Mouse (Mus musculus): ENCODE measurements around the gene Cutc. TPM values are rescaled to one million over a fixed set of nuclear protein-coding genes. Genes with fewer than 3 reads are reported as not detected.

Gene Cutc
- total and polyA plus RNA-seq, 3 experiments, result 10.1 to 22.7 (median 18.2) TPM

- no peaks in the 10 kb centered on the region for H3K79me2 ChIP-seq (replicated peaks; ENCODE audit: control insufficient read depth, extremely low read depth, insufficient read depth, poor library complexity, severe bottlenecking)
- H3K4me2 ChIP-seq (ENCODE audit: insufficient read depth, low read depth, poor library complexity, severe bottlenecking), result no peak overlapping the region
- dilution Hi-C loops (cut with MboI; ENCODE audit: extremely low pct_ligation_motif_present, extremely low pct_unique_long_range_greater_than_20kb, low sequenced_read_pairs), result no loop called here
- H3K9me3 ChIP-seq (replicated peaks; ENCODE audit: low read length), result no peaks in the 10 kb centered on the region
- H3K9ac ChIP-seq (ENCODE audit: insufficient read depth, low read depth), result no peak overlapping the region
- H3K4me3 ChIP-seq (replicated peaks in 1 of 3; ENCODE audit: low read depth in 2 of 3, low read length in 2 of 3, poor library complexity in 1 of 3), result no peak overlapping the region
- no peaks in the 10 kb centered on the region for H3K27me3 ChIP-seq (replicated peaks)
- TF ChIP-seq ETS1 (conservative IDR thresholded peaks at IDR 0.05; ENCODE audit: low read depth, low read length), result no peak
- no peak for TF ChIP-seq EP300 (IDR thresholded peaks at IDR 0.05; ENCODE audit: low read length)
- no peak for TF ChIP-seq JUND (conservative IDR thresholded peaks at IDR 0.05; ENCODE audit: low read depth, low read length)
- no peak for TF ChIP-seq HCFC1 (IDR thresholded peaks at IDR 0.05; ENCODE audit: low read depth, low read length)
- no peak for TF ChIP-seq RCOR1 (conservative IDR thresholded peaks at IDR 0.05; ENCODE audit: low read depth, low read length)
- TF ChIP-seq TCF12 (IDR thresholded peaks at IDR 0.05; ENCODE audit: low read depth, low read length), result no peak
- TF ChIP-seq CHD1 (IDR thresholded peaks at IDR 0.05; ENCODE audit: low read depth, low read length), result no peak
- no peak for TF ChIP-seq SMC3 (IDR thresholded peaks at IDR 0.05; ENCODE audit: low read depth, low read length)
- TF ChIP-seq ZKSCAN1 (IDR thresholded peaks at IDR 0.05; ENCODE audit: borderline replicate concordance, low read depth, low read length), result no peak
- TF ChIP-seq POLR2AphosphoS2 (IDR thresholded peaks at IDR 0.05; ENCODE audit: low read depth, low read length), result no peak
- TF ChIP-seq MYC (IDR thresholded peaks at IDR 0.05; ENCODE audit: low read depth, low read length), result no peak
- no peak for TF ChIP-seq ELF1 (IDR thresholded peaks at IDR 0.05; ENCODE audit: low read depth, low read length)
- no peak for TF ChIP-seq PAX5 (IDR thresholded peaks at IDR 0.05; ENCODE audit: low read length)
- H3K27ac ChIP-seq (ENCODE audit: insufficient read depth, low read depth), result no peak overlapping the region
- no peaks in the 10 kb centered on the region for H3K36me3 ChIP-seq (replicated peaks in 1 of 2; ENCODE audit: control insufficient read depth in 1 of 2, insufficient read depth in 1 of 2, low read length in 1 of 2)
- no peak for DNase-seq (ENCODE audit: extremely low read depth)
- in situ Hi-C loops (cut with MboI; ENCODE audit: low pct_ligation_motif_present, low pct_unique_long_range_greater_than_20kb, low sequenced_read_pairs), result no loop called here
- H3K4me1 ChIP-seq (ENCODE audit: control insufficient read depth in 1 of 2, insufficient read depth in 2 of 2), result peaks cover 0 to 1% of the 10 kb centered on the region in 2 experiments; a peak in 2 of 4 replicates
Observed at GRCm38 (mm10) chr19:43777308-43777707, 24.5 kb downstream of the Cutc start.

GRCm38 (mm10) chr19:43780391-43780790, 27.6 kb downstream of the Cutc start:
- Histone ChIP-seq H3K9ac (ENCODE audit: insufficient read depth, low read depth) (no peak overlapping the region), H3K27ac (ENCODE audit: insufficient read depth, low read depth) (no peak overlapping the region), H3K9me3 (replicated peaks; ENCODE audit: low read length) (no peaks in the 10 kb centered on the region), H3K36me3 (replicated peaks in 1 of 2; ENCODE audit: control insufficient read depth in 1 of 2, insufficient read depth in 1 of 2, low read length in 1 of 2) (no peaks in the 10 kb centered on the region), H3K4me1 (ENCODE audit: control insufficient read depth in 1 of 2, insufficient read depth in 2 of 2) (no peaks in the 10 kb centered on the region; a peak in 1 of 4 replicates), H3K27me3 (replicated peaks) (no peaks in the 10 kb centered on the region), H3K4me2 (ENCODE audit: insufficient read depth, low read depth, poor library complexity, severe bottlenecking) (no peak overlapping the region), H3K79me2 (replicated peaks; ENCODE audit: control insufficient read depth, extremely low read depth, insufficient read depth, poor library complexity, severe bottlenecking) (no peaks in the 10 kb centered on the region), H3K4me3 (replicated peaks in 1 of 3; ENCODE audit: low read depth in 2 of 3, low read length in 2 of 3, poor library complexity in 1 of 3) (no peak overlapping the region)
- DNase-seq (ENCODE audit: extremely low read depth), result no peak
- TF ChIP-seq ZNF384 (IDR thresholded peaks at IDR 0.05; ENCODE audit: low read depth, low read length), result peak; percentile 29; the same call in 1 of the 2 replicates
- TF ChIP-seq MYC (IDR thresholded peaks at IDR 0.05; ENCODE audit: low read depth, low read length), result no peak
- TF ChIP-seq E2F4 (IDR thresholded peaks at IDR 0.05; ENCODE audit: insufficient replicate concordance, low read depth, low read length), result no peak
- dilution Hi-C loops (cut with MboI; ENCODE audit: extremely low pct_ligation_motif_present, extremely low pct_unique_long_range_greater_than_20kb, low sequenced_read_pairs) (no loop called here), in situ Hi-C loops (cut with MboI; ENCODE audit: low pct_ligation_motif_present, low pct_unique_long_range_greater_than_20kb, low sequenced_read_pairs) (no loop called here)

Measured in CH12.LX (cell line).